Mouse (Mus musculus) heart, embryonic 15.5 days (tissue): Measurements from ENCODE around the gene Gm15319. TPM values are rescaled to one million over a fixed set of nuclear protein-coding genes. Genes with fewer than 3 reads are reported as not detected.
"Not testable (repeated sequence)": the region's sequence is repeated elsewhere in the genome, so short reads cannot be mapped to it uniquely, and the experiment has no call there.

ENCODE experiments used
- ATAC-seq: fragments of 200-750 bp; cut with Nextera tagmentation; replicated peaks from 2 replicates; pipeline ENCODE4 v1.8.0; 2017; ENCODE audit warnings: low read depth, moderate TSS enrichment; ENCODE audit not compliant: insufficient number of reproducible peaks, insufficient read depth, low FRiP score
- H3K27ac ChIP-seq: fragments of 300-500 bp; sonication (generic); 2 replicates; pipeline ENCODE4 v1.5.1; 2015; ENCODE audit warnings: mild to moderate bottlenecking, inconsistent platforms
- H3K27me3 ChIP-seq: fragments of 300-500 bp; sonication (generic); 2 replicates; pipeline ENCODE4 v1.6.1; 2015; ENCODE audit warnings: inconsistent platforms
- H3K36me3 ChIP-seq: fragments of 300-500 bp; sonication (generic); 2 replicates; pipeline ENCODE4 v1.6.1; 2015; ENCODE audit warnings: mild to moderate bottlenecking, inconsistent platforms
- H3K4me1 ChIP-seq: fragments of 300-500 bp; sonication (generic); replicated peaks from 2 replicates; pipeline ENCODE4 v1.6.1; 2015; ENCODE audit warnings: inconsistent platforms
- H3K4me2 ChIP-seq: fragments of 300-500 bp; sonication (generic); 2 replicates; pipeline ENCODE4 v1.6.1; 2015; ENCODE audit warnings: inconsistent platforms, mild to moderate bottlenecking, moderate library complexity
- H3K4me3 ChIP-seq: fragments of 300-500 bp; sonication (generic); 2 replicates; pipeline ENCODE4 v1.5.1; 2015; ENCODE audit warnings: mild to moderate bottlenecking, inconsistent platforms
- H3K9ac ChIP-seq: fragments of 300-500 bp; sonication (generic); 2 replicates; pipeline ENCODE4 v1.6.1; 2015; ENCODE audit warnings: mild to moderate bottlenecking, inconsistent platforms
- H3K9me3 ChIP-seq: fragments of 300-500 bp; sonication (generic); replicated peaks from 2 replicates; pipeline ENCODE4 v1.6.1; 2016; ENCODE audit warnings: inconsistent platforms
- WGBS: fragments of 180-500 bp; shearing (Covaris S2); methylation state at CpG from one replicate; pipeline ENCODE4 v1.1.7; 2015; ENCODE audit warnings: mixed read lengths; 5-methylcytosine and 5-hydroxymethylcytosine counted together
- polyA plus RNA-seq: library from polyadenylated mRNA; unstranded; fragments of >200 nt; fragmentation: Nextera tagmentation; extraction: Ambion mirVana; gene quantifications from 2 replicates; pipeline ENCODE4 v1.2.1, GENCODE M21; 2015

Gm15319 gene
- polyA plus RNA-seq, 1 experiment from 2014 or later: not detected

GRCm38 (mm10) chr8:20380590-20381238 is 17.7 kb upstream of the Gm15319 start:
- not testable (repeated sequence) for H3K4me3 ChIP-seq, H3K9ac ChIP-seq, H3K9me3 ChIP-seq, H3K27me3 ChIP-seq, H3K27ac ChIP-seq, H3K4me2 ChIP-seq, H3K4me1 ChIP-seq, H3K36me3 ChIP-seq
- ATAC-seq: peak; percentile 74
- 81% methylated on average over 7 of the region's 7 CpGs for WGBS

- not testable (repeated sequence) for H3K4me1 ChIP-seq, H3K36me3 ChIP-seq, H3K9me3 ChIP-seq, H3K9ac ChIP-seq, H3K27ac ChIP-seq, H3K4me3 ChIP-seq, ATAC-seq, H3K4me2 ChIP-seq, H3K27me3 ChIP-seq
- no CpG with 5 or more reads among the region's 4 CpGs for WGBS
Observed at GRCm38 (mm10) chr8:20379650-20380436, 16.8 kb upstream of the Gm15319 start.

DNA sequence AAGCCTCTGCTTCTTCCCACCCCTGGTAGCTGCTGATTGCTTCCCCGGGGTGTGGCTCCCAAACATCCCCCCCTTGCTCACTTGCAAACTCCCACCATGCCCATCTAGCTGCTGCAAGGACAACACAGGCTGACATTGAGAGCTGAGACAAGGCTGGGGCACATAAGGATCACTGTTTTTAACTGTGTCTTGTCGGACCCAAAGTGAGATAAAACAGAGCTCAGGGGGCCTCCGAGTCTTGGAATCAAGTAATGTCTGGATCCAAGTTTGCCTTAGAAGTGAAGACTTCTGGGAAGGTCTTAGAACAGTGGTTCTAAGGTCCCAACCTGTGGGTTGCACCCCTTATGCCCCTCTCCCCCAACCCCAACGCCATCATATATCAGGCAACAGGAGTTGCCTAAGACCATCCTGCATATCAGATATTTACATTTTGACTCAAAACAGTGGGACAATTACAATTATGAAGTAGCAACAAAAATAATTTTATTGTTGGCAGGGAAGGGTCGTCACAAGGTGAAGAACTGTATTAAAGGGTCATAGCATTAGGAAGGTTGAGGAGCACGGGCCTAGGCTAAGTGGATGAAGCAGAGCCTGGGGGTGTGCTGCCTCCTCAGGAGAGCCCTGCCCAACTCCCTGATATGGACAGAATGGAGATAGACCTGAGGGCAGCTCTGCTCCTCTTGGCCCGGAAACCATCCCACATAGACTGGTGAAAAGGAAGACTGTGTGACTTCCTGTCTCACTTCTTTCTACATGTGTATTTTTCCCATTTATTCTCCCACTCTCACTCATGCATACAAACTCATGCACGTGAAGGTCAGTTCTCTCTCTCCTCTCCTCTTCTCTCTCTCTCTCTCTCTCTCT is 16.0 kb upstream of the Gm15319 start:
- not testable (repeated sequence) for H3K9me3 ChIP-seq, H3K27ac ChIP-seq, H3K9ac ChIP-seq, H3K36me3 ChIP-seq, H3K4me3 ChIP-seq, H3K4me1 ChIP-seq, H3K4me2 ChIP-seq, H3K27me3 ChIP-seq
- WGBS: 72% methylated on average over 4 of the region's 8 CpGs
- peak; percentile 73 for ATAC-seq

DNA sequence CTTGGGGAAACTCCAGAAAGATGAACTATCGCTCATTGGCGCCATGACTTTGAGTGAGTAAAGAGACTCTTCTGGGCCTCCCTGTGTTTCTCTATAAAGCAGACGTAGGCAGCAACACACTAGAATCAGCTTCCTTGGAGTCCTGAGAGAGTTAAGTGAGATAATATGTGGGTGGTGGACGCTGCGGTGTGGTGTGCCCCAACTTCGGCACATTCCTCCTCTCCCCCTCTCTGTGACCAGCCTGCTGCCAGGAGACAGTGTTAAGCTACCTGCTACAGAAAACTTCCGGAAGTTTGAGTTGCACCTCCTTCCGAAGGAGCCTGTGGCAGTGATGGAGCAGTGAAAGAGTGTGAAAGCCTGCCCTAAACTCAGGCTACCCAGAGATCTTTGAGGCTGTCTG is 15.3 kb upstream of the Gm15319 start:
- H3K9ac ChIP-seq, H3K4me3 ChIP-seq, H3K36me3 ChIP-seq, H3K4me1 ChIP-seq, H3K4me2 ChIP-seq, H3K27ac ChIP-seq, ATAC-seq, H3K27me3 ChIP-seq, H3K9me3 ChIP-seq: not testable (repeated sequence)
- WGBS: 84% methylated on average over 6 of the region's 8 CpGs

DNA sequence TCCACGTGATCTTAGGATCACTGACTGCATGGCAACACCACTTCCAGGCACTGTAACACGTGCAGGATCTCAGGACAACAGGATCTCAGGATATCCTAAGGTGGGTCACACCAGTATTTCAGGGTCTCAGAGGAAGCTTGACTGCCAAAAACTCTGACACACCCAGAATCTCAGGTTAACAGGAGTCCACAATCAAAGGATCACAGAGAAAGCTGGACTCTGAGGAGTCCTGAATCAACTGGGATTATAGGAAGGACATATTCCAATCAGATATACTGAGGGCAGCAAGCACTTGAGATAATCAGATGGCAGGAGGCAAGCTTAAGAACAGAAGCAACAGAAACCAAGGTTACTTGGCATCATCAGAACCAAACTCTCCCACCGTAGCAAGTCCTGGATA is 12.7 kb upstream of the Gm15319 start:
- H3K27ac ChIP-seq, H3K36me3 ChIP-seq, H3K4me2 ChIP-seq, H3K9ac ChIP-seq, H3K27me3 ChIP-seq, H3K9me3 ChIP-seq, ATAC-seq, H3K4me1 ChIP-seq, H3K4me3 ChIP-seq: not testable (repeated sequence)
- no CpG with 5 or more reads among the region's 3 CpGs for WGBS

GRCm38 (mm10) chr8:20356386-20356785 is 6.6 kb downstream of the Gm15319 start:
- WGBS: 76% methylated on average over 5 of the region's 5 CpGs
- not testable (repeated sequence) for H3K4me1 ChIP-seq, H3K9me3 ChIP-seq, H3K4me2 ChIP-seq, H3K27me3 ChIP-seq, ATAC-seq, H3K4me3 ChIP-seq, H3K27ac ChIP-seq, H3K9ac ChIP-seq, H3K36me3 ChIP-seq

- not testable (repeated sequence) for H3K4me2 ChIP-seq, H3K36me3 ChIP-seq, H3K4me1 ChIP-seq, H3K9ac ChIP-seq, H3K27me3 ChIP-seq, H3K27ac ChIP-seq, H3K9me3 ChIP-seq, H3K4me3 ChIP-seq, ATAC-seq
- 88% methylated on average over 2 of the region's 3 CpGs for WGBS
Observed at GRCm38 (mm10) chr8:20353579-20353978, 9.4 kb downstream of the Gm15319 start.

- not testable (repeated sequence) for H3K27ac ChIP-seq, ATAC-seq
- 83% methylated on average over 5 of the region's 6 CpGs for WGBS
Observed at GRCm38 (mm10) chr8:20302759-20303158, 60.3 kb downstream of the Gm15319 start.

GRCm38 (mm10) chr8:20300042-20300441 is 63.0 kb downstream of the Gm15319 start:
- not testable (repeated sequence) for H3K27ac ChIP-seq, H3K4me1 ChIP-seq, H3K27me3 ChIP-seq, H3K9me3 ChIP-seq, ATAC-seq, H3K36me3 ChIP-seq, H3K4me3 ChIP-seq, H3K9ac ChIP-seq, H3K4me2 ChIP-seq
- 65% methylated on average over 4 of the region's 4 CpGs for WGBS

More at GRCm38 (mm10) chr8:20302759-20303158, 60.3 kb downstream of the Gm15319 start:
- H3K9ac ChIP-seq, H3K4me3 ChIP-seq, H3K36me3 ChIP-seq, H3K4me2 ChIP-seq, H3K27me3 ChIP-seq, H3K4me1 ChIP-seq, H3K9me3 ChIP-seq: not testable (repeated sequence)

DNA sequence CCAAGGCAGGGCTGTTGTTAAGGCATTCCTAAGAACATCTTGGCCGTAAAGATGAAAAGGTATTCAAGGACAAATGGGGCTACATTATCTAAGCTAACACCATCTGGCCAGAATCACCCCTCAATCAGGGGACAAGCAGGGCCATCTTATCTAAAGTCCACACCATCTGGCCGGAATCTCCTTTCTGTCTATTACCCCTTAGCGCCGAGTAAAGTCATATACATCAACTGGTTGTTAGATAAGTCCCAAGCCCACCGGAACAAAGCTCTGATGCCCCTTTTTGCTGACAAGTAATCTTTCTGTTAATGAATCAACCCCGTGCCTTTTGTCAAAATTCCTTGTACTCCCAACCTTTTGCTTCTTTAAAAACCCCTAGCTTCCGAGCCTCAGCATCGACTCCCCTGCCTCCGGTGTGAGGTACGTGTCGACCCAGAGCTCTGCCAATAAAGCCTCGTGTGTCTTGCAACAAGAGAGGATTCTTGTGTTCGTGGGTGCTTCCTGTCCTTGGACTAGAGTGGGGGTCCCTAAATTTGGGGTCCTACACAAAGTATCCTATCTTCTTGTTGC is 65.0 kb downstream of the Gm15319 start:
- H3K27ac ChIP-seq, H3K4me1 ChIP-seq, H3K4me3 ChIP-seq, H3K9me3 ChIP-seq, ATAC-seq, H3K4me2 ChIP-seq, H3K9ac ChIP-seq, H3K27me3 ChIP-seq, H3K36me3 ChIP-seq: not testable (repeated sequence)
- 81% methylated on average over 13 of the region's 13 CpGs for WGBS
